Mouse (Mus musculus) liver, embryonic 13.5 days (tissue): ENCODE measurements around the gene Plcxd2. TPM values are rescaled to one million over a fixed set of nuclear protein-coding genes. Genes with fewer than 3 reads are reported as not detected.
A peak's percentile ranks its signal among the peaks of the same experiment; 100 is the strongest.

ENCODE experiments used
- ATAC-seq: fragments of 200-750 bp; cut with Nextera tagmentation; 2 replicates; pipeline ENCODE4 v1.8.0; 2017; ENCODE audit warnings: low read depth, mild to moderate bottlenecking, moderate number of reproducible peaks, moderate library complexity
- DNase-seq: peaks from one replicate; pipeline ENCODE4 v3.0.0; 2022
- H3K27ac ChIP-seq: fragments of 300-500 bp; sonication (generic); 2 replicates; pipeline ENCODE4 v1.5.1; 2015; ENCODE audit warnings: moderate library complexity, mild to moderate bottlenecking, inconsistent platforms
- H3K27me3 ChIP-seq: fragments of 300-500 bp; sonication (generic); 2 replicates; pipeline ENCODE4 v1.6.1; 2015; ENCODE audit warnings: mild to moderate bottlenecking, inconsistent platforms
- H3K36me3 ChIP-seq: fragments of 300-500 bp; sonication (generic); 2 replicates; pipeline ENCODE4 v1.6.1; 2015; ENCODE audit warnings: mild to moderate bottlenecking, inconsistent platforms
- H3K4me1 ChIP-seq: fragments of 300-500 bp; sonication (generic); replicated peaks from 2 replicates; pipeline ENCODE4 v1.6.1; 2015; ENCODE audit warnings: inconsistent platforms
- H3K4me2 ChIP-seq: fragments of 300-500 bp; sonication (generic); 2 replicates; pipeline ENCODE4 v1.6.1; 2015; ENCODE audit warnings: inconsistent platforms, mild to moderate bottlenecking, moderate library complexity
- H3K4me3 ChIP-seq: fragments of 300-500 bp; sonication (generic); replicated peaks from 2 replicates; pipeline ENCODE4 v1.5.1; 2015; ENCODE audit warnings: mild to moderate bottlenecking, inconsistent platforms
- H3K9ac ChIP-seq: fragments of 300-500 bp; sonication (generic); 2 replicates; pipeline ENCODE4 v1.6.1; 2015; ENCODE audit warnings: mild to moderate bottlenecking, inconsistent platforms
- H3K9me3 ChIP-seq: fragments of 300-500 bp; sonication (generic); replicated peaks from 2 replicates; pipeline ENCODE4 v1.6.1; 2016; ENCODE audit warnings: inconsistent platforms
- WGBS: fragments of 180-500 bp; shearing (Covaris S2); methylation state at CpG from one replicate; pipeline ENCODE4 v1.1.7; 2015; ENCODE audit not compliant: insufficient replicate concordance; 5-methylcytosine and 5-hydroxymethylcytosine counted together
- polyA plus RNA-seq: library from polyadenylated mRNA; unstranded; fragments of >200 nt; fragmentation: Nextera tagmentation; extraction: Ambion mirVana; gene quantifications from 2 replicates; pipeline ENCODE4 v1.2.1, GENCODE M21; 2015

Plcxd2 gene
- polyA plus RNA-seq, 1 experiment from 2014 or later, result 2.2 TPM

GRCm38 (mm10) chr16:46010906-46011220 is 845 bp upstream of the Plcxd2 start:
- ATAC-seq (no peak), DNase-seq (no peak)
- H3K27me3 ChIP-seq, result no peaks in the 10 kb centered on the region
- peak overlapping the region; percentile 61 for H3K4me3 ChIP-seq
- peaks cover 14% of the 10 kb centered on the region for H3K4me1 ChIP-seq
- H3K4me2 ChIP-seq, result peak overlapping the region; percentile 73
- peak overlapping the region; percentile 49 for H3K9ac ChIP-seq
- WGBS, result 10% methylated on average over 5 of the region's 5 CpGs
- no peaks in the 10 kb centered on the region for H3K9me3 ChIP-seq
- H3K36me3 ChIP-seq, result no peaks in the 10 kb centered on the region
- peak overlapping the region; percentile 74 for H3K27ac ChIP-seq

DNA sequence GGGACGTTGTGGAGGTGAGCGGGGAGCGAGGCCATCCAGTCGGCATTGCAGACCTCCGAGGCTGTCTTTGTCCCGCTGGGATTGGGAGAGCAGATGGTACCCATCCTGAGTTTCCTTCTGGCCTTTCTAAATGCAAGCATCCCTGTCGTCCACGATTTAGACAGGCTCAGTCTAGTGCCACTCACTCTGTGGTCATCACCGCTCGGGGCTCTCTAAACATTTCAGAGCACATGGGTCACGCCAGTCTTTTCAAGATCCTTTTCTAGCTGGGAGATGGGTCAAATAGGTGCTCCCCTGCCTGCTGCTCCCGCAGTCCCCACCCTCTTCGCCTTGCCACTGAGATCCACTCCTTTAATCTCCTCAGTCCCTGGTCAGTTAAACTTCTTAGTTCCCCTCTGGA is 301 bp downstream of the Plcxd2 start:
- peak overlapping the region; percentile 61 for H3K4me3 ChIP-seq
- H3K4me2 ChIP-seq, result peak overlapping the region; percentile 73
- H3K9me3 ChIP-seq, result no peaks in the 10 kb centered on the region
- 3% methylated on average over 13 of the region's 13 CpGs for WGBS
- ATAC-seq, result peak; percentile 10
- H3K36me3 ChIP-seq, result no peaks in the 10 kb centered on the region
- H3K4me1 ChIP-seq, result peaks cover 14% of the 10 kb centered on the region
- H3K27ac ChIP-seq, result no peak overlapping the region
- peak overlapping the region; percentile 66 for H3K9ac ChIP-seq
- no peak for DNase-seq
- H3K27me3 ChIP-seq, result no peaks in the 10 kb centered on the region

- Histone ChIP-seq H3K4me2 (peak overlapping the region; percentile 73), H3K9me3 (no peaks in the 10 kb centered on the region), H3K9ac (no peak overlapping the region), H3K27me3 (no peaks in the 10 kb centered on the region), H3K4me1 (peaks cover 14% of the 10 kb centered on the region), H3K27ac (no peak overlapping the region), H3K36me3 (no peaks in the 10 kb centered on the region), H3K4me3 (peak overlapping the region; percentile 61)
- ATAC-seq (no peak), DNase-seq (no peak)
- 50% methylated on average over 3 of the region's 3 CpGs for WGBS
Observed at GRCm38 (mm10) chr16:46008766-46009165, 1.3 kb downstream of the Plcxd2 start.

GRCm38 (mm10) chr16:46008036-46008605 is 1.9 kb downstream of the Plcxd2 start:
- Histone ChIP-seq H3K4me1 (peaks cover 14% of the 10 kb centered on the region), H3K9me3 (no peaks in the 10 kb centered on the region), H3K36me3 (no peaks in the 10 kb centered on the region), H3K27ac (no peak overlapping the region), H3K4me3 (peak overlapping the region; percentile 61), H3K27me3 (no peaks in the 10 kb centered on the region), H3K4me2 (peak overlapping the region; percentile 73), H3K9ac (no peak overlapping the region)
- DNase-seq (no peak), ATAC-seq (no peak)
- WGBS, result 64% methylated on average over 5 of the region's 5 CpGs

DNA sequence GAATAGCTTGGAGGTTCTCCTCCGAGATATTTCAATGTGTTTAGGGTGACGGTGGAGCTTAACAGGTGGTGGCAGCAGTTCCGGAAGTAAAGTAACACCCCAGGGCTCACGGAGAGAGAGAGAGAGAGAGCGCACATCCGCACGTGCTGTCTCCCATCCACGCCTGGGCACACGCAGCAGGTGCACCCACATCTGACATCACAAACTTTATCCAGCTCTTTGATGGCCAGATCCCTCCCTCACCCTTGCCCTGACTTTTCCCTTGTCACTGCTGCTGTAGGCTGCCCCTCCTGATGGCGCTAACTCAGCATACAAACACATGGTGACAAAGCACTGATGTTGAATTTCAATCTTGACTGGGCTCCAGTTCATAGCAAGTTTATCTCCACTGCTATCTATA is 3.8 kb downstream of the Plcxd2 start:
- no peaks in the 10 kb centered on the region for H3K27me3 ChIP-seq
- H3K9ac ChIP-seq, result no peak overlapping the region
- WGBS, result 68% methylated on average over 10 of the region's 10 CpGs
- DNase-seq, result no peak
- H3K4me3 ChIP-seq, result no peak overlapping the region
- H3K27ac ChIP-seq, result no peak overlapping the region
- peaks cover 14% of the 10 kb centered on the region for H3K4me1 ChIP-seq
- H3K36me3 ChIP-seq, result no peaks in the 10 kb centered on the region
- no peak for ATAC-seq
- H3K9me3 ChIP-seq, result no peaks in the 10 kb centered on the region
- no peak overlapping the region for H3K4me2 ChIP-seq

- H3K9ac ChIP-seq, result no peak overlapping the region
- no peaks in the 10 kb centered on the region for H3K4me1 ChIP-seq
- no peaks in the 10 kb centered on the region for H3K36me3 ChIP-seq
- H3K4me3 ChIP-seq, result no peak overlapping the region
- ATAC-seq, result no peak
- no peak overlapping the region for H3K4me2 ChIP-seq
- H3K9me3 ChIP-seq, result no peaks in the 10 kb centered on the region
- 63% methylated on average over 10 of the region's 10 CpGs for WGBS
- no peaks in the 10 kb centered on the region for H3K27me3 ChIP-seq
- no peak overlapping the region for H3K27ac ChIP-seq
- DNase-seq, result no peak
Observed at GRCm38 (mm10) chr16:46001550-46002166, 8.4 kb downstream of the Plcxd2 start.

DNA sequence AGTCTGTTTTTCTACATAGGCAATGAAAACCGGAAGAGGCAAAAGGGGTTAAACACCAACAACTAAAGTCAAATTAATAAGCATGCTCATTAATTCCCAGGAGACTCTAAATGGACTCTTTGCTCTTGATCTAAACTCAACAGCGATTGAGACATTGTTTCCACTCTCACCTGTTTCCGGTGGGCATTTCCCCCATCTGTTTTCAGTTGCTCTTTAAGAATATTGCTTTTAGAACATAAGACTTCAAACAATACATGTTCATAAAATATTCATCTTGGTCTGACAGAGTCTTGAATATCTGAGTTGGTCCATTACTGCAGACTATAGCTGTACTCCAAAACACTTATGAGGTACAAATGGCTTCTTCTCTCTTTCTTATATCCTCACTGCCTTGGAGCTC is 9.0 kb downstream of the Plcxd2 start:
- no peaks in the 10 kb centered on the region for H3K9me3 ChIP-seq
- no peaks in the 10 kb centered on the region for H3K36me3 ChIP-seq
- no peaks in the 10 kb centered on the region for H3K27me3 ChIP-seq
- 76% methylated on average over 3 of the region's 3 CpGs for WGBS
- H3K9ac ChIP-seq, result no peak overlapping the region
- ATAC-seq (no peak), DNase-seq (no peak)
- H3K4me3 ChIP-seq, result no peak overlapping the region
- H3K4me1 ChIP-seq, result no peaks in the 10 kb centered on the region
- H3K4me2 ChIP-seq, result no peak overlapping the region
- no peak overlapping the region for H3K27ac ChIP-seq

- no peak overlapping the region for H3K4me3 ChIP-seq
- 65% methylated on average over 10 of the region's 10 CpGs for WGBS
- no peaks in the 10 kb centered on the region for H3K4me1 ChIP-seq
- H3K27me3 ChIP-seq, result no peaks in the 10 kb centered on the region
- no peak overlapping the region for H3K27ac ChIP-seq
- H3K4me2 ChIP-seq, result no peak overlapping the region
- H3K9me3 ChIP-seq, result no peaks in the 10 kb centered on the region
- H3K9ac ChIP-seq, result no peak overlapping the region
- H3K36me3 ChIP-seq, result no peaks in the 10 kb centered on the region
- ATAC-seq, result no peak
- no peak for DNase-seq
Observed at GRCm38 (mm10) chr16:45999374-46000191, 10.4 kb downstream of the Plcxd2 start.

DNA sequence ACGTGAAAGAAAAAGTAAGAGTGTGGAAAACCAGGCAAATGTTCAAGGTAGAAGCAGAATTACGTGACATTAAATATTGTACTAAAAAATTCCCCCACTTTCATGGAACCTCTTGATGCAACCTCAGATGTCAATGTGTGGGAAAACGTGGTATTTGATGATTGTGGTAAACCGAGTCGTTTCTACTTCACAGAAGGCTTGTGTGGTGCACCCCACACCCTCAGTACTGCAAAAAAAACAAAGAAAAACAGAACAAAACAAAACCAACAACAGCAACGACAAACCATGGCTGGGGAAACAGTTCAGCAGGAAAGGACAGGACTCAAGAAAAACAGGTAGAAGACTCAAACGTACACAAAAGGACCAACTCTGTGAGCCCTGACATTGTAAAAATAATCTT is 11.8 kb downstream of the Plcxd2 start:
- Histone ChIP-seq H3K4me3 (no peak overlapping the region), H3K9me3 (no peaks in the 10 kb centered on the region), H3K27me3 (no peaks in the 10 kb centered on the region), H3K4me2 (no peak overlapping the region), H3K4me1 (no peaks in the 10 kb centered on the region), H3K36me3 (no peaks in the 10 kb centered on the region), H3K9ac (no peak overlapping the region), H3K27ac (no peak overlapping the region)
- 53% methylated on average over 7 of the region's 7 CpGs for WGBS
- DNase-seq (no peak), ATAC-seq (no peak)

GRCm38 (mm10) chr16:45990901-45991676 is 18.9 kb downstream of the Plcxd2 start:
- Histone ChIP-seq H3K27me3 (no peaks in the 10 kb centered on the region), H3K4me3 (no peak overlapping the region), H3K4me2 (no peak overlapping the region), H3K9me3 (no peaks in the 10 kb centered on the region), H3K27ac (no peak overlapping the region), H3K36me3 (no peaks in the 10 kb centered on the region), H3K4me1 (no peaks in the 10 kb centered on the region; the same call in 1 of the 2 replicates), H3K9ac (no peak overlapping the region)
- DNase-seq (no peak), ATAC-seq (no peak)
- WGBS, result 42% methylated on average over 10 of the region's 10 CpGs

GRCm38 (mm10) chr16:45986236-45986635 is 23.8 kb downstream of the Plcxd2 start:
- 0 out of 2 replicates have a peak overlapping the region, but pooled peaks have one; percentile 34 for H3K27ac ChIP-seq
- no peak overlapping the region for H3K9ac ChIP-seq
- DNase-seq (no peak), ATAC-seq (no peak)
- H3K4me2 ChIP-seq, result no peak overlapping the region
- no peaks in the 10 kb centered on the region for H3K36me3 ChIP-seq
- no peak overlapping the region for H3K4me3 ChIP-seq
- 37% methylated on average over 1 of the region's 1 CpGs for WGBS
- no peaks in the 10 kb centered on the region for H3K9me3 ChIP-seq
- H3K27me3 ChIP-seq, result no peaks in the 10 kb centered on the region
- H3K4me1 ChIP-seq, result no peaks in the 10 kb centered on the region
